Mouse (Mus musculus) gonadal fat pad, adult 2 months (tissue): ENCODE measurements around the gene Gm20388. TPM values are rescaled to one million over a fixed set of nuclear protein-coding genes. Genes with fewer than 3 reads are reported as not detected.

ENCODE experiments used
- DNase-seq: peaks from one replicate; pipeline ENCODE4 v3.0.0-alpha.2; 2012; ENCODE audit warnings: low read depth
- polyA plus RNA-seq: library from polyadenylated mRNA; depleted of rRNA; stranded (reverse); fragments of >200 nt; gene quantifications from 2 replicates; pipeline ENCODE4 v1.2.3, GENCODE M21; 2012

Gene Gm20388
- polyA plus RNA-seq, 1 experiment, result 119 TPM

DNA sequence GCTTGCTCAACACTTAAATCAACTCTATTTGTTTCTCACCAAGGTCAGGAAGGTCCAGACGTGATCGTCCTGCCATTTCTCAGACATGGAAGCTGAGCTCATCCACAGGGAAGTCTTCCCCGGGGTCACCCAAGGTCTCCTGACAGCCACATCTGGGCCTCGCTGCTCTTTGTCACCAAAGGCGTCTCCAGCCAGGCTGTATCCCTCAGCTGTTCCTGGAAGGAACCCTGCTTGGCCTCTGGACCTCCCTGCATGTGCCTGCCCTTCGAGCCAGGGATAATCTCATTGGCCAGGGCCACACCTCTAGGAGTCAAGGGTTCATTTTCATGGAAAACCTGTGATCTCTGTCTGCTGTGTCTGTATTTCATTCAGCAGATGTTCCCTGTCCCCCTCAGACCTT, 2168.5 kb downstream of the Gm20388 start:
- no peak for DNase-seq

GRCm38 (mm10) chr8:122080347-122080746, 2169.7 kb downstream of the Gm20388 start:
- DNase-seq, result no peak

GRCm38 (mm10) chr8:122083401-122083800, 2172.8 kb downstream of the Gm20388 start:
- no peak for DNase-seq

DNA sequence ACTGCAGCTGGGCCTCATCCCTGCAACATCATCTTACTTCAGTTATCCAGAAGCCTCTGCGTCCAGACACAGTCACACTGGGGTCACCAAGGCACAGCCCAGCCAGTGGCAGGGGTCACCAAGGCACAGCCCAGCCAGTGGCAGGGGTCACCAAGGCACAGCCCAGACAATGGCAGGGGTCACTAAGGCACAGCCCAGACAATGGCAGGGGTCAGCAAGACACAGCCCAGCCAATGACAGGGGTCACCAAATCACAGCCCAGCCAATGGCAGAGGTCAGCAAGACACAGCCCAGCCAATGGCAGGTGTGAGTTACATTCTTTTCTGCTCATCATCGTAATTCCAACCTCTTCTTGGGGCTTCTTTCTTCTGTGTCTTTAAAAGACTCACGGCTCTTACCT, 2173.5 kb downstream of the Gm20388 start:
- no peak for DNase-seq

DNA sequence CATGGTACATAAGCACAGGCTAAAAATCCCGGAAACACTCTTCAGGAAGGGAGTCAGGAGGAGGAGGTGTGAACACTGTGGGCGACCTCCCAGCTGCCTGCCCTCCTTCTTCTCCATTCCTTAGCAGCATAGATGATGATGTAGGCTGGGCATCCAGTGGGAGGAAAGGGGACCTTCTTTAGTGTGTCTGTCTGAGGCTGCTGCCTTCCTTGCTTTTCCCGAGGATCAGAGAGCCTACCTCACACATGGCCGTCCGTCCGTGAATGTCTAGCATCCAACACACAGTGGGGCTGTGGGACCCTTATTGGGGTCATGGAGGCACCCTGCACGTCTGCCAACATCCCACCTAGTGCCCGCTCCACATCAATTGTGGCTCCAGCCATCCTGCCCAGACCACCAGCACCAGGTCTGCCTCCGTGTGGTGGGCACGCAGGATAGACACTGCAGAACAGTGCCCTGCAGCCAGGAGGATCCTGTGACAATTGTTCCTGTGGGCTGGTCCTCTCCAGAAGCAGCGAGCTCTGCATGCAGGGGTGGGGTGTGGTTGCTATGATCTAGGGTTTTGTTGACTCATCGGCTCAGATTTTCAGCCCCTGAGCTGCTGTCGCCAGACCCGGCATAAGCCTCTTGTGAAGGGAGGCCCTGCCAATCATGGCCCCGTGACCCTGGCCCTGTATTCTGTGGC, 2174.2 kb downstream of the Gm20388 start:
- DNase-seq, result no peak

DNA sequence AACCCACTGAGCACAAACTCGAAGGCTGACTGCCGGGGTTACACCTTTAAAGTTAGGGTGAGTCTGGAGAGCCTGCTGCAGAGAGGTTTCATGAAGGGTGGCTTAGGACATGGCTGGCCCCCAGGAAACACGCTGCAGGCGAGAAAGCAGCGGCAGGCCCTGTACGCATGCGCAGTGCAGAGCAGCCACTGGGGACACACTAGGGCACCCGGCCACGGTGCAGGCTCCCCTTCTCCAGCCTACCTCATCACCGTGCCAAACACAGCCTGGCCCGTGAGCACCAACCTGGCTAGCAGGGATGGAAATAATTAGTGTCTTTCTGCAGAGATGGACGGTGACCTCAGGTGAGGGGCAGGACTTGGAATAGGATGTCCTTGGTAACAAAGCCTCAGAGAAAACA, 2175.4 kb downstream of the Gm20388 start:
- no peak for DNase-seq

- no peak for DNase-seq
Observed at GRCm38 (mm10) chr8:122088631-122089030, 2178.0 kb downstream of the Gm20388 start.

DNA sequence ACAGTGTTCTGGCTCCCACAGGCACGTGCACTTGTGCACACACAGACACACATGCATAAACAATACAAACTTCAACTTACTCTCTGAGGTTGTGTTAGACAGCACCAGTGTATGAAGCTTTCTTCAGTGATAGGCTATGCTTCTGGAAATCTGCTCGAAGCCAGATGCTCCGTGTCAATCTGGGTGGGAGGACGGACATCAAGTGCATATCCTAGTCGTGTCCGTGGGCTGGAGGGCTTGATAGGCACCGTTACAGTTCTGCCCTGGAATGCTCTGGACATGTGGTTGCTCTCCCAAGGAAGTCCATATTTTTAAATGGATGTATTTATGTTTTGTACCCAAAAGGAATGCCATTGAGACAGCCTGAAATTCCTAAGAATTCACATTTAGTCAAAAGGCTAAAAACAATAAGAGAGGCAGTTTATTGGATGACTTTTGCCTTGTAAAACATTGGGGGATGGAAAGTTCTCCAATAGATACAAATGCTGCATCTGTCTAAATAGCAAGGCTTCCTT, 2178.6 kb downstream of the Gm20388 start:
- no peak for DNase-seq

- DNase-seq, result no peak
Observed at GRCm38 (mm10) chr8:122092476-122092875, 2181.8 kb downstream of the Gm20388 start.

DNA sequence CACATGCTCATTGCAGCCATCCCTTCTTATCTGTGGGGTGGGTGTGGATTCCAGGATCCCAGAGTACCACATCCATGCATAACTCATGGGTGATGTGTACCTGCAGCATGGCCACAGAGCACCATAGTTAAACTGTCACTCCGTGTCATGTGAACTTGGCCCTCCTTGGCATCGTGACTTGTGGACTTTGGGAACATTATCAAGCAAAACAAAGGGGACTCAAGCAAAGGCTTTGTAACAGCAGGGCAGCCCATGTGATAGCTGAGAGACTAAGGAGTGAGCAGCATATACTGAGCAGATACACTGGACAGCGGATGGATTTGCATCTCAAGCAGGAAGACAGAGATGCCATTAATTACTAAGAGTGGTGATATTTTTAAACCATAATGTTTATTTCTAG, 2188.1 kb downstream of the Gm20388 start:
- no peak for DNase-seq

- no peak for DNase-seq
Observed at GRCm38 (mm10) chr8:122099711-122100220, 2189.1 kb downstream of the Gm20388 start.

- no peak for DNase-seq
Observed at GRCm38 (mm10) chr8:122101816-122102215, 2191.2 kb downstream of the Gm20388 start.

- no peak for DNase-seq
Observed at GRCm38 (mm10) chr8:122102286-122102685, 2191.6 kb downstream of the Gm20388 start.

DNA sequence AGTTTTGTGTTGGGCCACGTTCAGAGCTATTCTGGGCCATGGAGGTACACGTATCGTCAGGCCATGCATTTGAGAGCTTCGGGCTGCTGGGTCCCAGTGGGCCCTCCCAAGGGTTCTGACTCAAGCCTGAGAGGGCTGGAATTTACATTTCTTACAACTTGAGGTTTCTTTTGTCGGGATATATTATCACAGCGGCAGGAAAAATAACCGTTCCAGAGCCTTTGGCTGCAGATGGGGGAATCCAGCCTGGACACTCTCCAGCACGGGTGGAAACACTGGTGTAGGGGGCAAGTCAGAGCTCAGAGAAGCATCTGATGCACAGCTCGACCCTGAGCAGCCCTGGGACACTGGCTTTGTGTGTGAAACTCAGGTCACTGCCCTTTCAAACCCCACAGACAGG, 2192.6 kb downstream of the Gm20388 start:
- no peak for DNase-seq

GRCm38 (mm10) chr8:122104658-122105057, 2194.0 kb downstream of the Gm20388 start:
- no peak for DNase-seq

DNA sequence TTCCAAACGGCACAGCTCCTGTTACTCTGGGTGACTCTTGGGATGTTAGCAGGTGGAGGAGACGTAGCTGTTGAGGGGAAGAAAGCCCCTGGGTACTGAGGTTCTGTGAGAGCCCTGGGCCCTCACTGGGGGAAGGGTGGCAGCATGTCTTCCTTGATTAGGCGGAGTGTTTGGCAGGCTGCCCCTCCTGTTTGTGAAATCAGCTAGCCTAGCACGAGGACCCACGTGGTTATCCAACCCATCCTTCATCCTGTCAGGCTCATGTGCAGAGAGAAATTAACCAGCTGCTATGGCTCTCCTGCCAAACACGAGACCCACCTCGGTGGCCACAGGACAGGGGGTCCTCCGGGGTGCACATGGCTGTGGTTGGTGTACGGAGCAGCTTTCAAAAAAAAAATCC, 2195.6 kb downstream of the Gm20388 start:
- no peak for DNase-seq

GRCm38 (mm10) chr8:122110240-122110866, 2199.7 kb downstream of the Gm20388 start:
- DNase-seq, result no peak

- no peak for DNase-seq
Observed at GRCm38 (mm10) chr8:122110867-122111253, 2200.2 kb downstream of the Gm20388 start.

DNA sequence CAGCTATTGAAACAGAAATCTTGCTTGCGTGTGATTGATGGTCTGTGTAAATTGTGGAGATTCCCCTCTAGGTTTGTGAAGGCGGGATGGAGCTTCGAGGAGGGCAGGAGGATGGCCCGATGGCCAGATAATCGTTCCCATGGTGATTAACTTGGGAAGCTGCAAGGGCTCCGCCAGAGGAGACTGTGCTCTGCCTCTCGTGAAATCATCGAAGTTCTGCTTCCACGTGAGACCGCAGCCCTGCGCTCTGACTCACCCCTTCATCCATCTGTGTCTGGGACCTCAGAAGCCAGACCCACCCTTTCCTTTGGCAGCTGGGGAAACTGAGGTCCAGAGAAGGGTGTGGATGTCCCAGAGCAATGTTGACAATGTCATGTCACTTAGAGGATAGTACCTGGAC, 2201.1 kb downstream of the Gm20388 start:
- no peak for DNase-seq

- DNase-seq, result no peak
Observed at GRCm38 (mm10) chr8:122112264-122112965, 2201.8 kb downstream of the Gm20388 start.

DNA sequence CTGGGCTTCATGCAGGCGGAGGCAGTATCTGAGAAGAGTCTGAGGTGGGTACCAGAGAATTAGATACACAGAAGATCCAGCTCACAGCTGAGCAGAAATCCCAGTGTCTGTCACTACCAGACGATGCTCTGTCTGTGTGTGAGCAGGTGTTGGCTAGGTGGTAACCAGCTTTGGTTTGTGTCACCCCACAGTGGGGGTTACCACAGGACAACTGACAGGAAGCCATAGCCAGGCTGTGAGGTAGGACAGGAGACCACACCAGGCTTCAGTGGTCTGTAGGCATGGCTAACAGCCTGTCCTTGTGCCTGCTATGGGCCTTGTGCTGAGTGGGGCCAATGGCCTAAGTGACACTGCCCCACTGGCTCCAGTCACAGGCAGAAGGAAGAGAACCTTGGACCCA, 2204.2 kb downstream of the Gm20388 start:
- no peak for DNase-seq

- no peak for DNase-seq
Observed at GRCm38 (mm10) chr8:122116716-122117357, 2206.2 kb downstream of the Gm20388 start.
